Mouse (Mus musculus) myocyte (in vitro differentiated cells): Measurements from ENCODE around the gene Krt80.

Experiments used
- CEBPB ChIP-seq: IDR thresholded peaks from 2 replicates; pipeline ENCODE4 v1.6.1; 2011; ENCODE audit warnings: mild to moderate bottlenecking, moderate library complexity; ENCODE audit not compliant: poor library complexity, insufficient read depth, severe bottlenecking
- E2F4 ChIP-seq: IDR thresholded peaks from one replicate; pipeline ENCODE4 v1.6.1; 2011; ENCODE audit warnings: mild to moderate bottlenecking, control low read depth, moderate library complexity; ENCODE audit not compliant: insufficient read depth
- MAX ChIP-seq: IDR thresholded peaks from one replicate; pipeline ENCODE4 v1.6.1; 2011; ENCODE audit warnings: low read depth, mild to moderate bottlenecking, control low read depth
- MYOD1 ChIP-seq, 3 experiments: IDR thresholded peaks; one replicate each; pipeline ENCODE4 v1.6.1; 2011; ENCODE audit warnings: control low read depth in 2 of 3, low read depth in 2 of 3, mild to moderate bottlenecking in 2 of 3, moderate library complexity in 1 of 3; ENCODE audit not compliant: insufficient read length in 2 of 3, control insufficient read depth in 1 of 3
- MYOG ChIP-seq, 3 experiments: IDR thresholded peaks; one replicate each; pipeline ENCODE4 v1.6.1; 2011; ENCODE audit warnings: control low read depth in 2 of 3, low read depth in 2 of 3, mild to moderate bottlenecking in 2 of 3; ENCODE audit not compliant: insufficient read length in 2 of 3, control insufficient read depth in 1 of 3, insufficient read depth in 1 of 3
- POLR2A ChIP-seq: IDR thresholded peaks from one replicate; pipeline ENCODE4 v1.6.1; 2011; ENCODE audit warnings: low read depth, mild to moderate bottlenecking, control low read depth, moderate library complexity; ENCODE audit not compliant: insufficient read length
- TCF12 ChIP-seq: IDR thresholded peaks from one replicate; pipeline ENCODE4 v1.6.1; 2011; ENCODE audit warnings: mild to moderate bottlenecking, control low read depth; ENCODE audit not compliant: poor library complexity, insufficient read depth, severe bottlenecking
- TCF3 ChIP-seq: IDR thresholded peaks from one replicate; pipeline ENCODE4 v1.6.1; 2011; ENCODE audit warnings: low read depth, control low read depth; ENCODE audit not compliant: insufficient read length
- USF1 ChIP-seq: IDR thresholded peaks from one replicate; pipeline ENCODE4 v1.6.1; 2011; ENCODE audit warnings: low read depth, mild to moderate bottlenecking, control low read depth, moderate library complexity

DNA sequence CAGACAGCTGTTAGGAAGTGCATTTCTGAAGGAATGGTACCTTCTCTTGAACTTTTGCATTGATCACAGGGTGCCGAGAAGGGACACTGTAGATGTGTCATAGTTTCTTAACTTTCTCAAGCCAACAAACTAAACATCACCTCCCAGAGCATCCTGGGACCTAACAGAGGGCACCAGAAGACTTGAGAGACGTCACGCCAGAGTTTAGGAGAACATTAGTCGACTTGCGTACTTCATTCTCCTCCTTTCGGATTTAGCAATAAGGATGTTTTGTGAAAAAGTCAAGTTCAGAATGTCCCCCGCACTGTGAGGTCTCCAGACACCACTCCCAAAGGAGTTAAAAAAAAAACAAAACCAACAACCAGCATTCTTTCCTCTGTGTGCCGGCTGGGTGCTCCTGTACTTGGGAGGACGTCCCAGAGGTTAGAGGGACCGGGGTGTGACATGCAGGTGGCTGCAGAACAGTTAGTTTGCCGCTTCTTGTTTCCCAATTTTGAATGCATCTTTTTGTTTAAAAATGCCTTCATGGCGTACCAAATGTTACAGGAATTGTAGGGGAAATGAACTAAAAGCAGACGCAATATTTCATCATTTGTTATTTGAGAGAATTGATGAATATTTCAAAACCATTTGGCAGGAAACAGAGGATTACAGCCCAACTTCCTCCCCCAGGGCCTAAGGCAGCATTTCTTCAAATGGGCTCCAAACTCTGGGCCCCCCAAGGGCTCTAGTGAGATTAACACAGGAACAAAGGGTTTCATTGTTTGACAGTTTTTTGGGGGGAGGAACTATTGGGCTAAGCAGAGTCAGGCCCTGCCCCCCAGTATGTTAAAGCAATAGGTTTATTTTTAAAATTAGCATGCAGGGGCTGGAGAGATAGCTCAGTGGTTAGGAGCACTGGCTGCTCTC is 61.3 kb downstream of the Krt80 start:
- TF ChIP-seq POLR2A: no peak
- no peak for TF ChIP-seq USF1
- no peak for TF ChIP-seq MAX
- no peak for TF ChIP-seq CEBPB
- no peak for TF ChIP-seq E2F4
- no peak for TF ChIP-seq TCF12
- no peak for TF ChIP-seq MYOD1 (IDR thresholded peaks at IDR 0.05; ENCODE audit: control insufficient read depth in 1 of 3, insufficient read length in 2 of 3, low read depth in 2 of 3)
- no peak for TF ChIP-seq TCF3
- no peak for TF ChIP-seq MYOG (IDR thresholded peaks at IDR 0.05; ENCODE audit: control insufficient read depth in 1 of 3, insufficient read depth in 1 of 3, insufficient read length in 2 of 3, low read depth in 2 of 3)
